Mouse (Mus musculus) Patski (cell line): ENCODE data around the gene Slc39a8. TPM values are rescaled to one million over a fixed set of nuclear protein-coding genes. Genes with fewer than 3 reads are reported as not detected.

Experiments
- ATAC-seq: fragments of 100-300 bp; one replicate; pipeline ENCODE4 v1.8.0; 2021
- CTCF ChIA-PET: fragments of 350-600 bp; sonication (Branson Sonifier 250); formaldehyde crosslinking; loops from one replicate; lab custom pipeline; 2022; ENCODE audit warnings: inconsistent platforms; lab: Charles Lee
- POLR2A ChIA-PET: fragments of 350-600 bp; sonication (Branson Sonifier 250); formaldehyde crosslinking; loops from one replicate; lab custom pipeline; 2022; ENCODE audit warnings: antibody characterized with exemption, inconsistent platforms; lab: Charles Lee
- DNase-seq: peaks from one replicate; pipeline ENCODE4 v3.0.0-alpha.2; 2011; ENCODE audit warnings: low read depth, low spot score
- H3K27me3 ChIP-seq: fragments of 371-371 bp; one replicate; pipeline ENCODE4 v1.5.1; 2021
- CTCF ChIP-seq: fragments of 100-300 bp; IDR thresholded peaks from one replicate; pipeline ENCODE4 v1.5.1; 2021
- in situ Hi-C: fragments of 300-500 bp; cut with MboI; formaldehyde crosslinking; loops from 3 replicates; pipeline ENCODE4 v1.11.1; 2018; ENCODE audit warnings: low pct_unique_long_range_greater_than_20kb, mixed read lengths
- polyA plus RNA-seq: library from polyadenylated mRNA; unstranded; gene quantifications from one replicate; pipeline ENCODE4 v1.2.3, GENCODE M21; 2021

The Slc39a8 gene
- polyA plus RNA-seq, 1 experiment from 2014 or later: not detected

GRCm38 (mm10) chr3:135826684-135827249, 1.7 kb downstream of the Slc39a8 start:
- ATAC-seq (no peak), DNase-seq (no peak)
- in situ Hi-C loops: no loop called here
- ChIA-PET CTCF (no interaction called here), POLR2A (no interaction called here)
- no peaks in the 10 kb centered on the region for H3K27me3 ChIP-seq
- TF ChIP-seq CTCF: no peak

GRCm38 (mm10) chr3:135828000-135828399, 2.9 kb downstream of the Slc39a8 start:
- no peaks in the 10 kb centered on the region for H3K27me3 ChIP-seq
- ATAC-seq (no peak), DNase-seq (no peak)
- CTCF ChIA-PET: interaction anchor here (0.9 to 1.0 kb wide), 2 partner anchors 13 kb away, joined by 3 read pairs; no protein-coding TSS in a partner anchor
- POLR2A ChIA-PET: no interaction called here
- in situ Hi-C loops: no loop called here
- no peak for TF ChIP-seq CTCF

DNA sequence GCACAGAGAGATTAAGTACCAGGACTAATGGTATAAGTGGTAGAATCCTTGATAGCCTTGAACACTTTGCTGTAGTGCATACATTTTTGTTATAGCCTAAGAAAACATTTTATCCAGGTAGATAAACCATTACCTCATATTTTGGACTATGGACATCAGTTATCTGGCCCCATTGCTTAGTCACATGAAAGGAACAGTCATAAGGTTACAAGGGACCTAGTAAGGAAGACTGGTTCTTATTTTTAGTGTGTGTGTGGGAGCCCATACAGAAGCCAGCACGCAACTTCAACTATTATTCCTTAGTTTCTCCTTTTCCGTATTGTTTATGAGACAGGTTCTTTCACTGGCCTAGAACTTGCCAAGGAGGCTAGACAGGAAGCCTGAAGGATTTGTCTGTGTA, 7.4 kb downstream of the Slc39a8 start:
- in situ Hi-C loops: no loop called here
- H3K27me3 ChIP-seq: no peaks in the 10 kb centered on the region
- CTCF ChIA-PET: no interaction called here
- no peak for DNase-seq
- TF ChIP-seq CTCF: no peak
- POLR2A ChIA-PET: no interaction called here
- no peak for ATAC-seq

GRCm38 (mm10) chr3:135832907-135833306, 7.8 kb downstream of the Slc39a8 start:
- ChIA-PET CTCF (no interaction called here), POLR2A (no interaction called here)
- no peak for TF ChIP-seq CTCF
- in situ Hi-C loops: no loop called here
- DNase-seq (no peak), ATAC-seq (no peak)
- H3K27me3 ChIP-seq: no peaks in the 10 kb centered on the region

GRCm38 (mm10) chr3:135834988-135835387, 9.9 kb downstream of the Slc39a8 start:
- no peak for DNase-seq
- TF ChIP-seq CTCF: no peak
- POLR2A ChIA-PET: no interaction called here
- in situ Hi-C loops: no loop called here
- ATAC-seq: no peak
- CTCF ChIA-PET: no interaction called here
- no peaks in the 10 kb centered on the region for H3K27me3 ChIP-seq

DNA sequence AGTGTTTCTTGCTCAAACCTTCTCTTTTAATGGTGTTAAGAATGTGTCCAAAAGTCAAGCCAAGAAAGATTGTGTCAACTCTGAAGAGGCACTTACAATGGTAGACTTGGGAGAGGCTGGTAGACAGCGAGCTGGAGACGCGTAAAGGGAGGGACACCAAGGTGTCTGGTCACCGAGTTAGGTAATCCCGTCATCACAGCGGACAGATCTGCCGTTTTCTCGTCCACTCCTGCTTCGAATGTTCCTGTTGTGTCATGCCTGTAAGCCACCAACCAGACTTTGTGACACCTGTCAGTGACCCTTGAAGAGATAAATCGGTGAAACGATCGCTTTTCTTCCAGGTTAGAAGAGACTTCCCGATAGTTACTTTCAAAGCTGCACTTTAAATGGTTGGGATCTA, 14.5 kb downstream of the Slc39a8 start:
- H3K27me3 ChIP-seq: no peaks in the 10 kb centered on the region
- DNase-seq: no peak
- in situ Hi-C loops: no loop called here
- no peak for ATAC-seq
- ChIA-PET CTCF (no interaction called here), POLR2A (no interaction called here)
- TF ChIP-seq CTCF: no peak

- in situ Hi-C loops: no loop called here
These were observed 15.1 kb downstream of the Slc39a8 start for GRCm38 (mm10) chr3:135840185-135840584.

GRCm38 (mm10) chr3:135841716-135842511, 16.8 kb downstream of the Slc39a8 start:
- CTCF ChIA-PET: interaction anchor here (1.1 to 1.4 kb wide), 4 partner anchors 10 to 19 kb away, joined by 3 to 5 read pairs (median 4); no protein-coding TSS in a partner anchor
- H3K27me3 ChIP-seq: no peaks in the 10 kb centered on the region
- DNase-seq (no peak), ATAC-seq (no peak)
- no peak for TF ChIP-seq CTCF
- POLR2A ChIA-PET: no interaction called here
- in situ Hi-C loops: no loop called here

More at GRCm38 (mm10) chr3:135840185-135840584, 15.1 kb downstream of the Slc39a8 start:
- TF ChIP-seq CTCF: no peak
- ChIA-PET CTCF (no interaction called here), POLR2A (no interaction called here)
- ATAC-seq (no peak), DNase-seq (no peak)
- H3K27me3 ChIP-seq: no peaks in the 10 kb centered on the region

DNA sequence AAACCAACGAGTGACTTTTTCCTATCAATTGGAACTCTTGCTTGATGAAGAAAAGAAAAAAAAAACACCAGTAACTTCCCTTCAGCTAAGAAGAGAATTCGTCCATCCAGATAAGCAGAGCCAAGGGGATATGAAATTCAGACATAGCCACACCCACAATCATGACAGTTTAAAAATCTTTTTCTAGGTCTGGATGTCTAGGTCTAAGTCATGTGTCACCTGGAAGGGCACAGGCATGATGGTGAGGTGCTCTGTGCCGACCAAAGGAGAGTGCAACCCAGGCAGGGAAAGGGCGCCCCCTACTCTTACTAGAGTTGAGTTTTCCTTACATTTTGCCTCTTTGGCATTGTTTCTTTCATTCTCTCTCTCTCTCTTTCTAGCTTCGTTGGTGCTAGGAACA, 18.1 kb downstream of the Slc39a8 start:
- no peaks in the 10 kb centered on the region for H3K27me3 ChIP-seq
- ATAC-seq: no peak
- in situ Hi-C loops: no loop called here
- peak; percentile 22 for TF ChIP-seq CTCF
- ChIA-PET POLR2A (no interaction called here), CTCF (interaction anchor here (1.5 kb wide), 1 partner anchor 9 kb away, joined by 3 read pairs; no protein-coding TSS in a partner anchor)
- no peak for DNase-seq

DNA sequence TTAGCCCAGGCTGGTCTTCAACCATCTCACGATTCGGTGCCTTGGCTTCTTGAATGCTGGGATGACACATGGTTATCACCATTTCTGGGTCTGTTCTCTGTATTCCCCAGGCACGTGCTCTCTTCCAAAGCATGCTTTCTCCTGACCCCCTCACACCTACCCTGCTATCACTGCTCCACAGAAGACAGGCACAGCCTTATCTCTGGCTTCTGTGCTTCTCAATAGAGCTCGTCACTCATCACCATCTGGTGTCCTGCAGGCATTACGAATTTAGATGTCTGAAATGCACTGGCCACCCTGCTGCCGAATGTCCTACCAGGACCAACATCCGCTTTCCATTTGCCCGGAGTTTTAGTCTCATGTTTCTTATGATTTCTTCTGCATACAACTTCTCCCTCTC, 18.6 kb downstream of the Slc39a8 start:
- DNase-seq (no peak), ATAC-seq (no peak)
- in situ Hi-C loops: no loop called here
- CTCF ChIA-PET: interaction anchor here (1.5 kb wide), 1 partner anchor 8 kb away, joined by 3 read pairs; no protein-coding TSS in a partner anchor
- POLR2A ChIA-PET: no interaction called here
- TF ChIP-seq CTCF: no peak
- H3K27me3 ChIP-seq: no peaks in the 10 kb centered on the region

- ATAC-seq (no peak), DNase-seq (no peak)
- in situ Hi-C loops: no loop called here
- ChIA-PET POLR2A (no interaction called here), CTCF (no interaction called here)
- H3K27me3 ChIP-seq: no peaks in the 10 kb centered on the region
- no peak for TF ChIP-seq CTCF
These were observed 19.8 kb downstream of the Slc39a8 start for GRCm38 (mm10) chr3:135844835-135845234.
